ENCODE assay signal across 7 mouse cellular contexts in the genomic region with DNA sequence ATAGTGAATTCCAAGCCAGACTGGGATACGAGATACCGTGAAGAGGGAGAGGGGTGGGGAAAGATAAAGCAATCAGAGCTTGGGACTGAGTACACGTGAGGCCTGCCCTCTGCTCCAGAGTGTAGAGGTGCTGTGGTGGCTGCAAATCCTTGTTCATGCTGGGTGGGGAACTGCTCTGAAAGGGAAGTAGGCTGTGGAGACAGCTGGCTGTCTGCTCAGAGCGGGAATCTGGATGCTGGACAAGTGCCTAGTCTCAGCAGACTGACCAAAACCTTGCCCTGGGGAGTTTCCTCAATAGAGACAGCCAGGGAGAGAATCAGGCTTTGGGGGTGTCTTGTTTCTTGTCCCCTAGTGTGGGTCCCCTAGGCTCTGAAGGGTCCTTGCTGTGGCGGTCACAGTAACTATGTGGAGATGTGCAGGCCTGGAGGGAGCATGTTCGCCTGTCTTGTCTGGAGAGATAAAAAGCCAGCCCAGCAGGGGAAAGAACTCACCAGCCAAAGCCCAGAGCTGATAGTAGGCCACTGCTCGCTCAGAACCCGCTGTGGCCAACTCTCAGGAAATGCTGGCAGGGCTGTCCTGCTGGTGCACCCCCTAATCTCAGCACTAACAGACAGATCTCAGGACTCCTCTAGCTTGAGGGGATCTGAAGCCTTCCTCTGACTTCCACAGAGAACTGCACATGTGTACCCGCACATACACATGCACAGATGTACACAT. TPM values are rescaled to one million over a fixed set of nuclear protein-coding genes. Genes with fewer than 3 reads are reported as not detected.
DNase-seq lines count a peak whose midpoint lies in the region; ATAC-seq and TF ChIP-seq lines count a peak whose summit lies in the region.

No protein-coding gene starts in this region.

- no peaks in the 10 kb centered on the region for H3K27me3 ChIP-seq in spleen, adult 2 months (ENCODE audit: control insufficient read depth, insufficient read depth, low read length)
- H3K27me3 ChIP-seq in hindbrain, postnatal 0 days (ENCODE audit: insufficient read depth, low read length), result no peaks in the 10 kb centered on the region
- no peaks in the 10 kb centered on the region for H3K27me3 ChIP-seq in liver, embryonic 16.5 days (ENCODE audit: control insufficient read depth, insufficient read depth, low read depth, low read length)

- peak; percentile 16 for ATAC-seq in erythroblast, adult 5-6 weeks (replicated peaks; ENCODE audit: low FRiP score, poor library complexity, severe bottlenecking)
- ATAC-seq in hindbrain, postnatal 0 days, result no peak
- peak; percentile 33 for ATAC-seq in liver, embryonic 16.5 days (ENCODE audit: low read depth)

- no peaks in the 10 kb centered on the region for H3K36me3 ChIP-seq in spleen, adult 2 months (ENCODE audit: control insufficient read depth, insufficient read depth, low read length)
- no peaks in the 10 kb centered on the region for H3K36me3 ChIP-seq in hindbrain, postnatal 0 days (ENCODE audit: insufficient read depth, low read length)
- H3K36me3 ChIP-seq in liver, embryonic 16.5 days (ENCODE audit: control insufficient read depth, insufficient read depth), result no peaks in the 10 kb centered on the region

- no peak overlapping the region for H3K4me3 ChIP-seq in spleen, adult 2 months (ENCODE audit: extremely low read depth, insufficient read depth, insufficient read length)
- H3K4me3 ChIP-seq in hindbrain, postnatal 0 days (ENCODE audit: low read length), result no peak overlapping the region
- no peak overlapping the region; the same call in 1 of the 2 replicates for H3K4me3 ChIP-seq in liver, embryonic 16.5 days (ENCODE audit: low read depth, low read length)

- no peak overlapping the region for H3K9ac ChIP-seq in hindbrain, postnatal 0 days (replicated peaks; ENCODE audit: low read length)
- peak overlapping the region; percentile 42; the same call in 1 of the 2 replicates for H3K9ac ChIP-seq in liver, embryonic 16.5 days (ENCODE audit: low read depth, low read length)

- no peak for TF ChIP-seq CTCF in spleen, adult 2 months (IDR thresholded peaks at IDR 0.05; ENCODE audit: extremely low read depth, insufficient read depth, insufficient read length, insufficient replicate concordance)
- TF ChIP-seq CTCF in hindbrain, postnatal 0 days (IDR thresholded peaks at IDR 0.05; ENCODE audit: low read depth), result no peak

- no peak for DNase-seq in spleen, adult 2 months (ENCODE audit: low read depth in 1 of 2, low spot score in 2 of 2)
- no peak for DNase-seq in spleen, adult 18-20 months
- DNase-seq in hindbrain, postnatal 0 days (ENCODE audit: low spot score), result peak; percentile 65
- DNase-seq in right cerebral cortex, postnatal 4 days, result no peak
- DNase-seq in urinary bladder, postnatal 10 days (ENCODE audit: low spot score), result no peak

- peak overlapping the region; percentile 94 for H3K27ac ChIP-seq in spleen, adult 2 months (ENCODE audit: insufficient read depth, low read length)
- H3K27ac ChIP-seq in hindbrain, postnatal 0 days, result peak overlapping the region; percentile 64
- peak overlapping the region; percentile 91 for H3K27ac ChIP-seq in liver, embryonic 16.5 days (ENCODE audit: low read length)

- WGBS in spleen, adult 2 months, result 49% methylated on average over 9 of the region's 9 CpGs
- 42% methylated on average over 9 of the region's 9 CpGs for WGBS in hindbrain, postnatal 0 days
- WGBS in liver, embryonic 16.5 days (ENCODE audit: insufficient replicate concordance), result 11% methylated on average over 9 of the region's 9 CpGs

- no peaks in the 10 kb centered on the region for H3K9me3 ChIP-seq in hindbrain, postnatal 0 days (ENCODE audit: low read length)
- no peaks in the 10 kb centered on the region for H3K9me3 ChIP-seq in liver, embryonic 16.5 days (replicated peaks; ENCODE audit: control insufficient read depth, low read length)

- no peak overlapping the region for H3K4me2 ChIP-seq in hindbrain, postnatal 0 days (ENCODE audit: low read depth, low read length)
- peak overlapping the region; percentile 77 for H3K4me2 ChIP-seq in liver, embryonic 16.5 days (ENCODE audit: low read depth, low read length)

- TF ChIP-seq POLR2A in spleen, adult 2 months (IDR thresholded peaks at IDR 0.05; ENCODE audit: low read depth, low read length), result no peak

- H3K4me1 ChIP-seq in spleen, adult 2 months (ENCODE audit: control insufficient read depth, insufficient read depth, insufficient read length), result peaks cover 27% of the 10 kb centered on the region; the same call in 1 of the 2 replicates
- peaks cover 14% of the 10 kb centered on the region for H3K4me1 ChIP-seq in hindbrain, postnatal 0 days (ENCODE audit: insufficient read depth, low read length)
- H3K4me1 ChIP-seq in liver, embryonic 16.5 days (ENCODE audit: control insufficient read depth, low read depth, low read length), result peaks cover 72% of the 10 kb centered on the region

RNA-seq across cellular contexts. Expression of a gene that starts 3.2 kb away (rescaled TPM):
- polyA plus RNA-seq in spleen, adult 2 months (2012; rRNA removed), result 61.6 and 68.4 TPM in 2 replicates
- total RNA-seq in erythroblast, adult 5-6 weeks (2015; ENCODE audit: low replicate concordance), result 89.2 and 89.4 TPM in 2 replicates
- total RNA-seq in erythroblast, adult 5-6 weeks (2017; ENCODE audit: low replicate concordance), result 157 and 212 TPM in 2 replicates
- 26.1 and 31.5 TPM in 2 replicates for total RNA-seq in hindbrain, postnatal 0 days (2014; rRNA removed)
- polyA plus RNA-seq in hindbrain, postnatal 0 days (2015; fragmentation: Nextera tagmentation; extraction: Ambion mirVana), result 21.2 and 25.0 TPM in 2 replicates
- polyA plus RNA-seq in liver, embryonic 16.5 days (2015; fragmentation: Nextera tagmentation; extraction: Ambion mirVana), result 120 and 127 TPM in 2 replicates

RNA-seq across cellular contexts. Expression of a gene that starts 3.3 kb away (rescaled TPM):
- 18.5 and 19.2 TPM in 2 replicates for polyA plus RNA-seq in spleen, adult 2 months (2012; rRNA removed)
- total RNA-seq in erythroblast, adult 5-6 weeks (2015; ENCODE audit: low replicate concordance), result 37.0 and 47.3 TPM in 2 replicates
- total RNA-seq in erythroblast, adult 5-6 weeks (2017; ENCODE audit: low replicate concordance), result 67.8 and 81.4 TPM in 2 replicates
- 4.8 and 7.5 TPM in 2 replicates for total RNA-seq in hindbrain, postnatal 0 days (2014; rRNA removed)
- 7.9 and 9.0 TPM in 2 replicates for polyA plus RNA-seq in hindbrain, postnatal 0 days (2015; fragmentation: Nextera tagmentation; extraction: Ambion mirVana)
- polyA plus RNA-seq in liver, embryonic 16.5 days (2015; fragmentation: Nextera tagmentation; extraction: Ambion mirVana), result 14.6 and 15.4 TPM in 2 replicates

RNA-seq across cellular contexts. Expression of a gene that starts 19.6 kb away (rescaled TPM):
- polyA plus RNA-seq in spleen, adult 2 months (2012; rRNA removed), result 0.25 TPM in 1 of 2 replicates, not detected in the other
- total RNA-seq in erythroblast, adult 5-6 weeks (2015; ENCODE audit: low replicate concordance), result 62.3 and 66.5 TPM in 2 replicates
- 31.9 and 39.7 TPM in 2 replicates for total RNA-seq in erythroblast, adult 5-6 weeks (2017; ENCODE audit: low replicate concordance)
- total RNA-seq in hindbrain, postnatal 0 days (2014; rRNA removed), result 2.6 TPM in 1 of 2 replicates, not detected in the other
- 0.67 and 1.4 TPM in 2 replicates for polyA plus RNA-seq in hindbrain, postnatal 0 days (2015; fragmentation: Nextera tagmentation; extraction: Ambion mirVana)
- 0.38 and 0.64 TPM in 2 replicates for polyA plus RNA-seq in liver, embryonic 16.5 days (2015; fragmentation: Nextera tagmentation; extraction: Ambion mirVana)

RNA-seq across cellular contexts. Expression of a gene that starts 19.6 kb away (rescaled TPM):
- polyA plus RNA-seq in spleen, adult 2 months (2012; rRNA removed), result 188 and 245 TPM in 2 replicates
- total RNA-seq in erythroblast, adult 5-6 weeks (2015; ENCODE audit: low replicate concordance), result 52.9 and 77.2 TPM in 2 replicates
- 32.5 and 46.5 TPM in 2 replicates for total RNA-seq in erythroblast, adult 5-6 weeks (2017; ENCODE audit: low replicate concordance)
- 21.5 and 31.7 TPM in 2 replicates for total RNA-seq in hindbrain, postnatal 0 days (2014; rRNA removed)
- 17.2 and 18.8 TPM in 2 replicates for polyA plus RNA-seq in hindbrain, postnatal 0 days (2015; fragmentation: Nextera tagmentation; extraction: Ambion mirVana)
- polyA plus RNA-seq in liver, embryonic 16.5 days (2015; fragmentation: Nextera tagmentation; extraction: Ambion mirVana), result 48.6 and 55.5 TPM in 2 replicates

RNA-seq across cellular contexts. Expression of a gene that starts 20.0 kb away (rescaled TPM):
- 11.6 and 14.1 TPM in 2 replicates for polyA plus RNA-seq in spleen, adult 2 months (2012; rRNA removed)
- total RNA-seq in erythroblast, adult 5-6 weeks (2015; ENCODE audit: low replicate concordance), result 83.4 and 115 TPM in 2 replicates
- 178 and 180 TPM in 2 replicates for total RNA-seq in erythroblast, adult 5-6 weeks (2017; ENCODE audit: low replicate concordance)
- 5.6 and 14.6 TPM in 2 replicates for total RNA-seq in hindbrain, postnatal 0 days (2014; rRNA removed)
- 45.3 and 50.4 TPM in 2 replicates for polyA plus RNA-seq in hindbrain, postnatal 0 days (2015; fragmentation: Nextera tagmentation; extraction: Ambion mirVana)
- polyA plus RNA-seq in liver, embryonic 16.5 days (2015; fragmentation: Nextera tagmentation; extraction: Ambion mirVana), result 298 and 327 TPM in 2 replicates
